Mouse (Mus musculus): ENCODE results near the gene Cux1. TPM values are rescaled to one million over a fixed set of nuclear protein-coding genes. Genes with fewer than 3 reads are reported as not detected.
A peak's percentile ranks its signal among the peaks of the same experiment; 100 is the strongest.

Cux1 gene
- total RNA-seq, 2 experiments from 2014 or later, result 66.0 to 68.2 TPM

DNA sequence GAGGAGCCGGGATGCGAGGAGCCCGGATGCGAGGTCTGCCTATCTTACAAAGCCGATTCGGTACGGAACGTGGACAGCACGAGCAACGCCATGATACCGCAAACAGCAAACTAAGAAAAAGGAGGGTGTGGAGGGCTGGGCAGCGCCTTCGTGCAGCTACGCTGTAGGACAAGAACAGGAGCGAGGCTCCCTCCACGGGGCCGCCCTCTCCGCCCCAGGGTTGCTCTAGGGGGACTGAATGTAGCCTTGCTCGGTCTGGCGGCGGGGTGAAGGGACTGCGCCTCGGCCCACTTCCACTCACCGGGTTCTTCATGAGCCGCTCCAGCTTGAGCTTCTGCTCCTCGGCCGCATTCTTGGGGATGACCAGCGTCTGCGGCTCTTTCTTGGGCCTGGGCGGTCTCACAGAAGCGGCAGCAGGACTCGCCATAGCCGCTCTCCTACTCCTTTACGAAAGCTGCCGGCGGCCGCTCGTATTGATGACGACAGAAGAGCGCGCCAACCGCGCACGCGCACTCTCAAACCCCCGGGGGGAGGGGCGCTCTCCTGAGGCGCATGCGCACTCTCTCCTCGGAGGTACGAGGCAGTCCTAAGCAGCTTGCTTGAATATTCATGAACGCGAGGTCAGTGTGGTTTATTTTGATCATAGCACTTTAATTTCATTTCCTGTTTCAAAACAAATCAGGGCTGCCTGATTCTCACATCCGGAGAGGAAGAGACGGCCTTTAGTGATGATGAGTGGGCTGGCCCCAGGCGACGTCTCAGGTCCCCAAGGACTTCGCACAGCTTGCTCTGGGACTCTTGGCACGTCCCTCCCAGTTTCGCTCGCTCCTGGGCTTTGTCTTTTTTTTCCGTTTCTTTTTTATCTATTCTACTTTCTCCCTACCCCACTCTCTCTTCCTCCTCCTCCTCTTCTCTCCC lies 368.6 kb downstream of the Cux1 start, which contains the start of gene Prkrip1:
TSS of gene Prkrip1 (minus strand) at position 490 of the 918 bp plus-strand sequence.
- DNase-seq, result peak; percentile 91
- intact Hi-C loops (cut with DNase I; ENCODE audit: low total_unique reads), result no loop called here

Small RNA genes lying within 50 kb of the gene (microRNA-seq; reads per million reads assigned to microRNA genes)
- gene Mir721, result 0 reads per million in 2 experiments

Other genes starting within 250 kb of the Cux1 start
- 1 to 10 TPM; 6.0 to 7.3 TPM for gene Myl10, start 125.7 kb upstream of the Cux1 start, total RNA-seq (2021)